Mouse (Mus musculus): Measurements from ENCODE around the gene Ehf.

DNA sequence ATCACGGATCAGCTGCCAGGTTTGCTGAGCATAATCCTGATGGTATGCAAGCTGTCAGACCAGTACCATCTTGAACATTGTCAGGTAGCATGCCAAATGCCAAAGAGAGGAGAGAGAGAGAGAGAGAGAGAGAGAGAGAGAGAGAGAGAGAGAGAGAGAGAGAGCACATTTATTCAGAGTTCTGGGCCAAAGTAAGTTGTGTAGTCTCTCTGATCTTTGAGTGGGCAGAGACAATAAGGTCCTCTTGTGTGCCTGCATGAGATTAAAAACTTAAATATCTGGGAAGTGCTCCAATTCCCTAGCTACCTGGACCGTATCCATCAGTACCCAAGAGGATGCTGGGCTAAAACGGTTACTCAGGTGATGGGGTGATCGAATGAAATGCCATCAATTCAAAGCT is 87.3 kb downstream of the Ehf start:
- no peak for TF ChIP-seq POLR2A (IDR thresholded peaks at IDR 0.05; ENCODE audit: borderline replicate concordance, control insufficient read depth, low read depth, low read length)
- no peak for TF ChIP-seq CTCF (IDR thresholded peaks at IDR 0.05; ENCODE audit: control insufficient read depth, insufficient read depth, low read length)
